Mouse (Mus musculus) gastrocnemius, postnatal 25 days (tissue): ENCODE results near the gene Tmem160. TPM values are rescaled to one million over a fixed set of nuclear protein-coding genes. Genes with fewer than 3 reads are reported as not detected.

ENCODE experiments used
- DNase-seq: peaks from one replicate; pipeline ENCODE4 v3.0.0; 2022
- total RNA-seq, 2 experiments: library from RNA; stranded (reverse); gene quantifications; 1 replicate in 1 of 2; 2 replicates in 1 of 2; pipeline ENCODE4 v1.2.3; 2021

The Tmem160 gene
- total RNA-seq, 2 experiments from 2014 or later: 37.4 to 39.4 TPM

DNA sequence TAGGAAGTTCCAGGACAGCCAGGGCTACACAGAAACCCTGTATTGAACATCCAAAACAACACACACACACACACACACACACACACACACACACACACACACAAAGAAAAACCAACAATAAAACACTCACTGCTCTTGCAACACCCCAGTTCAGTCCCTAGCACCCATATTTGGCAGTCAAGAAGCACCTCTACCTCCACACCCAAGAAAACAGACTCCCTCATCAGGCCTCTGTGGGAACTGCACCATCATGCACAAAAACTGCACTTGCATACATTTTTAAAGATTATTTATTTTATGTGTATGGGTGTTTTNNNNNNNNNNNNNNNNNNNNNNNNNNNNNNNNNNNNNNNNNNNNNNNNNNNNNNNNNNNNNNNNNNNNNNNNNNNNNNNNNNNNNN, 11.3 kb upstream of the Tmem160 start:
- no peak for DNase-seq

DNA sequence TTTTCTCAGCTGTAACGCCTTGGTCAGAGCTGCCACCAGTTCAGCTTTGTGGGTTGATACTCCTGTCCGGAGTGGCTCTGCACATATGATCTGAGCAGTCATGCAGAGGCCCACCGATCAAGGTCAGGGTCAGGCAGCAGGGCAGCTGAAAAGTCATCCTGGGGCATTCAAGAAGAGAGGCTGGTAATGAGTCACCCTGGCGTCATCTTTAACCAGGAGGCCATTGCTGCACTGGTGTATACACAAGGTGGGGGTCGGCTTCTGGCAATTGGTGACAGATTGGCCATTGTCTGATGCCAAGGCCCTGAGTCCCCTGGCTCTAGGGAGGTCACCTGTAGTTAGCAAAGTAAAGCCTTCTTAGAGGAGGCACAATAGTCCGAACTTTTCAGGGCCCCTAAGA, 923 bp upstream of the Tmem160 start:
- DNase-seq: no peak

DNA sequence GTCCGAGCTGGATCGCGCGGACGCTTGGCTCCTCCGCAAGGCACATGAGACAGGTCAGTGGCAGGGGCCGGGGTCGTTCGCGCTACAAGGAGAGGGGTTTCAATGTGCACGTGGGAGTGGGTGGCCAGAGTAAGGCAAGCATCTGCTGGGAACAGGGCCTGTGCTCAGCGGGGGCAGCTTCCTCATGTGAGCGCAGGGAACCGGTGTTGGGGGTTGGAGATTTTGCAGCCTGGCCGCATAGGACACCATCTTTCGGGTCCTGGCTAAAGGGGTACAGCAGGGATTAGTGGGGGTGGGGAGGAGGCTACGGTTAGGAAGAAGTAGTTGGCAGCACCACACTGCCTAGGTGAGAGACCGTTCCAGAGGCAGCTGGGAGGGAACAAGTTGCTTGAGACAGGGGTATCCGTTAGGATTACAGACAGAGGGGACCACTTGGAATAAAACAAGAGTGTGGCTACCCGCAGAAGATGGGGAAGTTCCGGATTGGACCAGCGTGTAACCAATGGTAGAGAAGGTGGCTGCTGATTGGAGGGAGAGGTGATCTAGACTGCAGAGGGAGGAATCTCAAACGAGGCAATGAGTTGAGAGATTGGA, 636 bp downstream of the Tmem160 start:
- DNase-seq: peak; percentile 31

DNA sequence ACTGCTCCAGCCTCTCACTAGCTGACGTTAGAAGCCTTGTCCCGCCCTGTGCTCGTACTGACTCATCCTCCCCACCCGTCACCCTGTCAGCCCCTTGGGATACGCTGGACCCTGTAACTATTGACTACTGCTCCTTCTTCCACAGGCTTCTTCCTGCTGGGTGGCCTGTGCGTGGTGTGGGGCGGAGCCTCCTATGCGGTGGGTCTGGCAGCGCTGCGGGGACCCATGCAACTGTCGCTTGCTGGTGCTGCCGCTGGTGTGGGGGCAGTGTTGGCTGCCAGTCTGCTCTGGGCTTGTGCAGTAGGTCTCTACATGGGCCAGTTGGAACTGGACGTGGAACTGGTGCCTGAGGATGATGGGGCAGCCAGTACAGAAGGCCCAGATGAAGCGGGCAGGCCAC, 2.4 kb downstream of the Tmem160 start:
- no peak for DNase-seq

DNA sequence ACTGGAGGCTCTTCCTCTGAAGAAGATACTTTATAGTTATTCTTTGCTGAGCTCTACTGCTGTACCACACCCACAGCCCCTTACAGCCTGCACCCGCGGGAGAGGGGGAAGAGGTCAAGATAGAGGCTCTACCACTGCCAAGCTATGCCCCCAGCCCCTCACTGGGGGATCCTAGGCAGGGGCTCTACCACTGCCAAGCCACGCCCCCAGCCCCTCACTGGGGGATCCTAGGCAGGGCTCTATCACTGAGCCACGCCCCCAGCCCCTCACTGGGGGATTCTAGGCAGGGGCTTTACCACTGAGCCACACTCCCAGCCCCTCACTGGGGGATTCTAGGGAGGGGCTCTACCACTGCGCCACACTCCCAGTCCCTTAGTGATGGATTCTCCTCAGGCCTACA, 3.7 kb downstream of the Tmem160 start:
- no peak for DNase-seq

DNA sequence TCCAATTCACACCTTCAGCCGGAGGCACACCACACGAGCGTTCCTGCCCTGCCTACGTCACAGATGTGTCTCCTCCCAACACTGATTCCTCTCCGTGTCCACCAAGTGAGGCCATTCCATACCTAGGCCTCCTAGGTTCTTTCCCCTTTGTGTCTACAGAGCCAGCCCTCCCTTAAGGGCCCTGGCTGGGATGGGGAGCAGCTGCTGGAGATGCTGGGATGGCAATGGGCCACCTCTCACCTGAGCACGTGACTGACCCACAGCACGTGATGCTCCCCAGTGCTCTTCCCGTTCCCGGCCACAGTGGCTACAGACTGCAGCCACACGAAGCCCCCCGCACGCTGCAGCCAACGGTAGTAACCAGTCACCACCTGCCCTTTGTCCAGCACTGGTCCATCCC, 8.0 kb downstream of the Tmem160 start:
- DNase-seq: no peak

- no peak for DNase-seq
These were observed 8.6 kb downstream of the Tmem160 start for GRCm38 (mm10) chr7:16461151-16461550.

DNA sequence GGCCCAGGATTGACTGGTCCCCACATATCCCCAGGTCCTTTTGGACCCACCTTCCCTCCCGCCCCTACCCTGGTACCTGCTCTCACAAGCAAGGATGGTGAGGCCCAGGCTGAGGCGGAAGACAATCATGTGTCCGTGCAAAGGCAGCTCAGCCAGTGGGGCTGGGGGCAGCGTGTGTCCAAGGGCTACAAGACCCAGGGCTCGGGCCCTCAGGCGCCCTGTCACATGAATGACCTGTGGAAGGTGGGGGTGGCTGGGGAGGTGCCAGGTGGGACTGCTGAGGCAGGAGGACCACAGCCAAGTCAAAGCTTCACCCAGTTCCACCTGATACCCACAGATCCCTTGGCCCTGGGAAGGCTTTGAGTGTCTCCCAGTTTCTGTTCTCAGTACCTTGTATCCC, 9.1 kb downstream of the Tmem160 start:
- DNase-seq: no peak

- DNase-seq: peak; percentile 42
These were observed 10.6 kb downstream of the Tmem160 start for GRCm38 (mm10) chr7:16463214-16463613.

- DNase-seq: peak; percentile 17
These were observed 12.6 kb downstream of the Tmem160 start for GRCm38 (mm10) chr7:16465160-16465559.

GRCm38 (mm10) chr7:16465568-16465967, 13.0 kb downstream of the Tmem160 start:
- DNase-seq: no peak

DNA sequence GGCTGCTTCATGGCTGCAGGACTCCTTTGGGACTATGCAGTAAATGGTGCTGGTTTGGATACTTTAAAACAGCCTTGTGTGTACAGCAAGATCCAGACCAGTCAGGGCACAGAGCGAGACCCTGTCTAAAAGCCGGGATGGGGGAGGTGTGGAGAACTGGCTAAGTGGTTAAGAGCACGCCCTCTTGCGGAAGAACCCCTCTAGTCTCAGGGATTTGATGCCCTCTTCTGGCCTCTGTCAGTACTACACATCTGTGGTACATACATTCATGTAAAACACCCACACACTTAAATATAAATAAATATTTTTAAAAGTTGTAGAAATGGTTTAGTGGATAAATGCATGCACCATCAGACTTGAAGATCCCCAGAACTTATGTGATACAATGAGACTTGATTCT, 14.0 kb downstream of the Tmem160 start:
- DNase-seq: no peak

DNA sequence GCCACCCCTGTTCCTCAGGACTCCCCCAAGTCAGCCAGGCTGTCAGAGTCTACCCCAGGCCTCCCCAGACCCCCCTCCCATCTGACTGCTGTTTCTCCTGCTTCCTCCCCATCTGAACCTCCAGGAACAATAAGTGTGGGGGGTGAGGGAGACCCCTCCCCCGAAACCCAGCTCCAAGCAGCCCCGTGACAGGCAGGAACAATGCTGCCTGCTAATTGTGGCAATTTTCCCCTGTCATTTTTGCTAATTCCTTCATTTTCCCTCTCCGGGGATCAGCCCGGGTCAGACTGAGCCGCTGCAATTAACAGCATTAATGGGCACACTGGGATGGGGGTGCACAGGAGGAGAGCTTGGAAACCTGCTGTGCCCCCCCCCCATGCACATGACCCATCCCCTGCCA, 15.5 kb downstream of the Tmem160 start:
- no peak for DNase-seq

GRCm38 (mm10) chr7:16471549-16471948, 19.0 kb downstream of the Tmem160 start:
- no peak for DNase-seq

GRCm38 (mm10) chr7:16472116-16472709, 19.6 kb downstream of the Tmem160 start:
- no peak for DNase-seq

DNA sequence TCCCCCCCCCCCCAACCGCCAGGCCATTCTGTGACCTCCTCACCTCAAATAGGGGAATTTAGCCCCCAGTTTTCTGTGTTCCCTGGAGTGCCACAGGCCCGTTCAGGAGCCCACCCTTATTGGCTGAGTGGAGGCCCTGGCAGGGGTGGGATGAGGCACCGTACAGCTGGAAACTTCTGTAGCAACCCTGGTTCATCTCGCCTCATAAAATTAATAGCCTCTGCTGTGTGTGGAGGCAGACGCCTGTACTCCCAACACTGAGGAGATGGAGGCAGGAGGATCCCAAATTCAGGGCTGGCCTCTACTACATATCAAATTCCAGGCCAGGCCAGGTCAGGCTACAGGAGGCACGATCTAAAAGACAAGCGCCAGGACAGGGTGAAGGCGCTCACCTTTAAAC, 21.3 kb downstream of the Tmem160 start:
- DNase-seq: no peak

- no peak for DNase-seq
These were observed 21.9 kb downstream of the Tmem160 start for GRCm38 (mm10) chr7:16474445-16474844.

DNA sequence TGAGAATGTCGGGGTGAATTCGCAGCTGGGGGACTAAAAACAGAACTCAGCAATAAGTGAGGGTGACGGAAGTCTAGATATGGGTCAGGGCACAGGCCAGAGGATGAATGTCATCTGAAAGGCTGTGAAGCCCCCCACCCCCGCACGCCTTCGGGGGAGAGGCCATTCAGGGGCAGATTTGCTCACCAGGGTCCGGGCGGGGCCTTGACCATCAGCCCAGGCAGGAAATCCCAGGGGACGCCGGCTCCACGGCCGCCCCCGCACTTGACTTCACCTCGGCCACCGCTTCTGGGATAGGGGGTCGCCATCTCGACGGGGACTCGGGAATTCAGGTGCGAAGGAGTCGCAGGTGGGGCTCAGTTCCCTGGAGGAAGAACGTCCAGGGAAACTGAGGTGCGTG, 22.7 kb downstream of the Tmem160 start:
- no peak for DNase-seq

- DNase-seq: no peak
These were observed 23.4 kb downstream of the Tmem160 start for GRCm38 (mm10) chr7:16475764-16476599.

GRCm38 (mm10) chr7:16476600-16476989, 24.0 kb downstream of the Tmem160 start:
- DNase-seq: no peak

DNA sequence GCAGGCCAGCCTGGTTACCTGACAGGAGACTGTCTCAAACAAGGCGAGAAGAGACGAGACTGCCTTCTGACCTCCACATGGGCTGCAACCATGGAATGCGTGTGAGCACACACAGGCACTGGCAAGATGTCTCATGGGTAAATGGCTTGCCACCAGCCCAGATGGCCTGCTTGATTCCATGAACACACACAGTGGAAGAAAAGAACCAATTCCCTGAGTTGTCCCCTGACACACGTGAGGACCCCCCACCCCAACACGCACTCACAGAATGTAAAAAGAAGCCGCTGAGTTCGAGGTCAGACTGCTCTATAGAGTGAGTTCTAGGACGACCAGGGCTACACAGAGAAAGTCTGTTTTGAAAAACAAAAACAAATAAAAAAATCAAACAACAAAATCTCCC, 25.0 kb downstream of the Tmem160 start, which contains the start of gene Npas1:
Npas1 (minus strand) TSS at position 101 of the 400 bp plus-strand sequence.
- DNase-seq: no peak

- DNase-seq: no peak
These were observed 36.2 kb downstream of the Tmem160 start for GRCm38 (mm10) chr7:16488816-16489215.

DNA sequence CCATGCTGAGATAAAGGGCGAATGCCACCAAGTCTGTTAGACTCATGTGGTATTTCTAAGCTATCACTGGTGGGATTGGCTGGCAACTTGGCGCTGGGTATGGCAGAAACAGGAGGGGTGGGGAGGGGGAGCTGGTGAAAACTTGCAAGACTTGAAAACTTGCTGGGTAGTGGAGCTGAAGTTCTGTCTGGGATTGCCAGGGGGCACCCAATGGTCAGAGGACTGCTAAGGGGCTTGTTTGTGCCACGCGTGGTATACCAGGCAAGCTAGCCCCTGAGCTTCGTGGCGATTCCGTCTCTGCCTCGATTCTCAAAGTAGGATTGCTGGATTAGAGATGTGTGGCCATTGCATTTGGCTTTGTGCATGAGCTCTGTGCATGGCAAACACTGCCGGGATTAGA, 37.4 kb downstream of the Tmem160 start:
- no peak for DNase-seq

- peak; percentile 32 for DNase-seq
These were observed 39.2 kb downstream of the Tmem160 start for GRCm38 (mm10) chr7:16491759-16492158.
